Mouse (Mus musculus): ENCODE results near the gene Nfia.

The Nfia gene

GRCm38 (mm10) chr4:97814515-97814914 lies 42.0 kb downstream of the Nfia start:
- DNase-seq (ENCODE audit: low read depth, low spot score), result no peak

DNA sequence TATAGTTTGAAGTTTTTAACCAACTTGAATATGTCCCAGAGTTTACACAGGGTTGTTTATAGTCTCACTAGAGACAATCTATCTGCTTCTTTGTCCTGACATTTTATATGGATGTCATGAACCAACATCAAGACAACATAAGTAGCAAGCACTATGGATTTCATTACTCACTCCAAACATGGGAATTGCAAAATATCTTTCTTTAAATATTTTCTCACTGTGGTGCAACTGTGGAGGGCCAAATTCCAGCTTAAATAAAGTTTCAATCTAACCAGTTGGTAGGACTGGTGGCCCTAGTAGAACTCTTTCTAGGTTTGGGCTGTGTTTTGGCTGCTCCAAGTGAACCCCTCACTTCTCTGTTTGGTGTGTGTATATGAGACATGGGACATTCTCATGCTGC lies 43.5 kb downstream of the Nfia start:
- no peak for DNase-seq (ENCODE audit: low read depth, low spot score)

- no peak for DNase-seq (ENCODE audit: low read depth, low spot score)
Observed at GRCm38 (mm10) chr4:97816753-97817152, 44.2 kb downstream of the Nfia start.

GRCm38 (mm10) chr4:97817741-97818140 lies 45.2 kb downstream of the Nfia start:
- no peak for DNase-seq (ENCODE audit: low read depth, low spot score)

DNA sequence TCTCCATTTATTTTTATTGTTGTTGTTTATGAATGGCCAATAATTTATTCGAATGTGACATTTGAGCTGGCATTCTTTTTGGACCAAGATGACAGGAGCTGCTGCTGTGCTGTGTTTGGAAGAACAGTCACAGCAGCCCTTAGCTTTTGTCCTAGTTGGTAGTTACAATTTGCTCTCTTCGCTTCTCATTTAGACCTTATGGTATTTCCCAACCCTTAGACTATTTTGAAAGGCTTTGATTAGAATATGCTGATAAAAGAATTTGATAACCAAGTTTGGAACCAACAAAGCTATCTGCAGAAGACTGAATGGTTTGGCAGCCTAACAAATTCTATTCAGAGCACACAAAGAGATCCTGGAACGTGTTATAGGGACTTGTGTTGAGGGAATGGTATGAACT lies 46.0 kb downstream of the Nfia start:
- DNase-seq (ENCODE audit: low read depth, low spot score), result no peak

DNA sequence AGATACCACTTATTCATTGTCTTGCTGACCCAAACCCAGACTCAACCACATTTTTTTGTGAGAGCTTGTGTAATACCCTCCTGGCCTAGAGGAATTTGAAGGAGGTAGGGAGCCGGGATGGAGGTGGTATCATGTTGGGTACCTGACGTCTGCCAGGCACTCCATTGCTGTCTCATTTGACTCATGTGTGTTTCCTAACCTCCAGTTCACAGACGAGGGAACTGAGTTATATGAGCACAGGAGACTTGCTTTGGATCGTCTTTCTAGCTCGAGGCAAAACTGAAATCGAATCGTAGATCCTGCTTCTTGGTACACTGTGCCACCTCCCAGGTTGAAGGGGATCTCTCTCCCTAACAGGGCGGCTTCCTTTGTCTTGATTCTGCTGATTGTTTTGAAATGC lies 46.6 kb downstream of the Nfia start:
- no peak for DNase-seq (ENCODE audit: low read depth, low spot score)

DNA sequence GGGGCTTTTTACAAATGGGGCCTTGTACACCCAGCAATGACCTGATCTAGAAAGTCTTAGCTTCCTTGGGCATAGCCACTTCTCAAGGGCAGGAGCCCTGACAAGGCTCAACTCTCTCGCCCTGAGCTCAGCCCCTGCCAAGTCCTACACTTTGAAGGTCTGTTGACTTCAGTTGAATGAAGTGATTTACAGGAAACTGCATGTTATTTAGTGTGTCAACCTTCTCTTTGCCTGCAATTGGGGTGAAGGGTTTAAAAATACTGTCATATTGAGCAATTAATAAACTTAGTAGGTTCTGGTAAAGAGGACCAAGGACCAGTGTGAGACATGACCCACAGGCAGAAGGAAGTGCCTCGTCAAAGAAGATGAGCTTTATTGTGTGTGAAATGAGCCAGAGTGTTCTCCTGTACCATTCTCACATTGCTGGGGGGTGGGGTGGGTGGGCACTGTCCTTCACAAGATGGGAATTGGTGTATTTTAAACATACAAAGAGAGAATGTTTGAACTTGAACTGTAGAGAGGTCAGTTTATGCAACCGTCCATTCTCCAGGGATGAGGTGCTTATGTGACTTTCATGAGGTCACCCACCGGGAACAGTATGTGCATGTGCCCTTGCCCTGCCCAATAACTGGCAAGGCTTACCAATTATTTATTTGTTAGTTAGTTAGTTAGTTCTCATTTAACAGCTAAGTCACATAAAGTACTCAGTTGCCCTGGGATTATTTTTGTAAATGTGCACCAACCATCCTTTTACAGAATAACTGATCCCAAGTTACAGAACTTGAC lies 48.1 kb downstream of the Nfia start:
- no peak for DNase-seq (ENCODE audit: low read depth, low spot score)

DNA sequence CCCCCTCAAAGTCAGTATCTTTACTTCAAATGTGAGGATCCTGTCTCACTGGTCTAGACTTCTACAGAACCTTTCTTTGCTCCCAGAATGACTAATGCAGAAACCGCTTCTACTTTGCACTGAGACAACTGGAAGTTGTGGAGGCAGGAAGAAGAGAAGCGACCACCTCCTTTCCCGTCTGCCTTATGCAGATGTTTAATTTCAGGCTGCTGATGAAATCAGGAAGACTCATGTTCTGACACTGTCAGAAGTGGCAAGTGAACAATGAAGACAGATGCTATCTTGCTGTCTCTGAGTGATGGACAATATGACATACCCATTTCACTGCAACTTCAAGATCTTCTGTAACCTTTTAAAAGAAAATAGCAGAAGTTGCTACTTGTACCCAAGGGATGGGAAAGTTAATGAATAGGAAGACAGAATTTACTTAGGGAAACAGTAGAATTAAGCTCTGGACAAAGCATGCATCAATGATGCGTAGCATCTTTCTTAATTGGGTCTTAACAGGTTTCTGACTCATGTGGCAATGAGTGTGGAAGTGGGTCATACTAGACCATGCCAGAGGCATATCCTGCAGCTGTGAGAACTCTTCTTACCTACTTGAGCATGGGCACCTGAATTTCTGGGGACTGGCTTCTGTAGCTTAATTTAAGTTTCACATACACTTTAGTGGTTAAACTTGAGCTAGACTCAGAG lies 49.2 kb downstream of the Nfia start:
- no peak for DNase-seq (ENCODE audit: low read depth, low spot score)

DNA sequence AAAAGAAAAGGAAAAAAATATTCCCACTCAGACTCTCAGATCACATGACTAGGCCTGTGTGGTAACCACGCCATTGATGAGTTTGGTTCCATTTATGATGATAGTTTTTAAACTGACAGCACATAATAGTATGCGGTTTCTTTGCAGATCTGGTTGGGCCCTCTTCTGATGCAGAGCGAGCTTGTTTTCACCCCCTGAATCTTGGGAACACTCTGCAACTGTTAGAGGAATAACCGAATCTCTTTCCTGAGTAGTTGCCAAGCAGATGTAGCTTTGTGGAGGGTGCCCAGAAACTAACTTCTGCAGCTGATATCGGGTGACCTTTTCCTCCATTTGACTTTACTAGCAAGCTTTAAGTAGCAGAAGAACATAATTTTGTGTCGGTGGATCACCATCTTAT lies 51.0 kb downstream of the Nfia start:
- DNase-seq (ENCODE audit: low read depth, low spot score), result no peak

DNA sequence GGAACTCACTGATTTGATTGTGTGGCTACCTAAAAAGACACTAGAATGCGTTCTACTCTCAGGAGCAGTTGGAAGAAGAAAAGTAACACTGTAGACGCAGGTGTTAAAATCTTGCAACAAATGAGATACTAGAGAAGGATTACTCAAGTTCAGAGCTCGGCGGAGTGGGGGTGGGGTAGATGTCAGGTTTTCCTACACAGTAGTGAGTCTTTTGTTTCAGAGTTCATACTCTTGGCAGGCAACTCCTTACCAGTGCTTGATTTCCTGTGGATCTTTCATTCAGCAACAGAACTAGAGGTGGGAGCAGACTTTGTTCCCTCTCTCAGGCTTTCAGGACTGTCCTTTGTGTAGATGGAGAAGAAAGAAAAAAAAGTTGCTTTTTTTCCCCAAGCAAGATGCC lies 51.9 kb downstream of the Nfia start:
- DNase-seq (ENCODE audit: low read depth, low spot score), result no peak

- no peak for DNase-seq (ENCODE audit: low read depth, low spot score)
Observed at GRCm38 (mm10) chr4:97825432-97825831, 52.9 kb downstream of the Nfia start.

GRCm38 (mm10) chr4:97825841-97826240 lies 53.3 kb downstream of the Nfia start:
- no peak for DNase-seq (ENCODE audit: low read depth, low spot score)

DNA sequence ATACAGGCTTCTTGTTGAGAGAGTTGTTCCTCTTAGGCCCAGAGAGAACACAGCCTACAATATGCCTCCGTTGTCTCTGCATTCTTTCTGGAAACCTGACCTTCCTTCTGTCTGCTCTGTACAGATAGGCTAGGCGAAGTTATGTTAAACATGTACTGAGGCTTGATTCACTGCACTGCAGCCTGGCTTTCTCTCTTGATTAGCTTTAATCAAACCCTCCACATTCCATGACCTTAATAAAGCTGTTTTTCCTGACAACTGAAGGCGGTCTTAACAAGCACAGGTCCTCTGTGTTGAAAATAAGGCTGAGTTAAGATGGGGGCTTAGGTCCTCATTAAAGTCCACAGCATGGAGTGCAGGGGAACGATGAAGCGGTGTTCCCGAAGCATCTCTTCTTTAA lies 54.6 kb downstream of the Nfia start:
- no peak for DNase-seq (ENCODE audit: low read depth, low spot score)

GRCm38 (mm10) chr4:97828579-97828978 lies 56.0 kb downstream of the Nfia start:
- no peak for DNase-seq (ENCODE audit: low read depth, low spot score)

DNA sequence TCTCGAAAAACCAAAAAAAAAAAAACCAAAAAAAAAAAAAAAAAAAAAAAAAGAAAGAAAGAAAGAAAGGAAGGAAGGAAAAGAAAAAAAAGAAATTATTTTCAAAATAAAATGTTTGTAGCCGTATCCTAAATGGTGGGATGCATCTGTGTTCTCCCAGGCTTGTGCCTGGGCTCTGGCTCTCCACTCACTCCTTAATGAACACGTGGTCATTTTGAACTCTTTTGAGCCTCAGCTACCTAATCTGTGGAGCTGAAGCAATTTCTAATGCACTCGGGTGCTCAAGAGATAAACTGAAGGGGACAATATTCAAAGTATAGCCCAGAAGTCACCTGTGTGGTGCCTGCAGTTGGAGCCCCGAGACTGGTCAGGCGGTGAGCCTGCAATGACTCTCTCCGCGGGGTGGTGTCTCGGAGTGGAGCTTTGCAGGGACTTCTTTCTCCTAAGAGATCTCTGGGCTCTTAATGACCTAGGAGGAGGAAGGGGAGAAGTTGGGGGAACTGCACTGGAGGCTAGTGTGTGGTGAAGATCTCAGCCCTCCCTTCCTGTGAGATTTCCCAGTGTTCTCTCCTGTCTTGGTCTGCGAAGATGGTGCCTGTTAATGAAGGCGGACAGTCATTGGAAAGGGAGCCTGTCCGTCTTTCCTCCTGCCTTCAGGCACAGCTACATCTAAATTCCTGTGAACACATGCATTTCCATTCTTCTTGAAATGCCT lies 57.0 kb downstream of the Nfia start:
- no peak for DNase-seq (ENCODE audit: low read depth, low spot score)

DNA sequence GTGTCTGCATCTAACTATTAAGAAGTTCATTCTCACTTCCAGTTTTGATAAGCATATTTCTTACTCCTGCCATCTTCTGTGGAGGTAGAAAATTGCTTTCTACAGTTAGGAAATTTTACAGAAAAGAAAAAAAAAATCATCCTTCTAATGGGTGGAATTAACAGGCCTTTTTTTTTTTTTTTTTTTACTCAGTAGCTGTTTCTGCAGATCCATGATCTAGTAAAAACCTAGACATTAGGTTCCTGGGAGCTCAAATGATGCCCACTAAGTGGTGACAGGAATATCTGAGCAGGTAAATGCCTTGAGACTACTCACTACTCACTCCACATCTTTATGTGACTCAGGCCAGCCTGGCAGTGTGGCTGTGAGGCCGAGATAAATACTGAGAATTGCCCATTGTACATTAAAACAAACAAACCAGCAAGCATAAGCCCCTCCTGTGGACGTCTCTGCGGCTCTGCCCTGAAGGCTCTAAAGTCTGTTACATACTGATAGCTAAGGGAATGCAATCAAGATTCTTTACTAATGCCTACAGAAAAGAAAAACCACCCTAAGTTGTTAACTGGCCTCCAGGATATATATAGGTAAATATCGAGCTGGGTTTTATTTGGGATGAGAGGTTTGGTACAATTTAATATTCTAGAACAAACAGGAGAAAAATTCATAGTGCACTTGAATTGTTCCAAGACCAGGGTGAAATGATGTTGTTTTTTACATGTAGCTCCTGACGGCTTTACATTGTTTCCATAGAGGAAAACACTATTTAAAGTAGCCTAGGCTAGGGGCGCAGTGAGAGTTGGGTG lies 57.7 kb downstream of the Nfia start:
- no peak for DNase-seq (ENCODE audit: low read depth, low spot score)

- DNase-seq (ENCODE audit: low read depth, low spot score), result no peak
Observed at GRCm38 (mm10) chr4:97830935-97831608, 58.5 kb downstream of the Nfia start.

- no peak for DNase-seq (ENCODE audit: low read depth, low spot score)
Observed at GRCm38 (mm10) chr4:97831611-97832278, 59.2 kb downstream of the Nfia start.

DNA sequence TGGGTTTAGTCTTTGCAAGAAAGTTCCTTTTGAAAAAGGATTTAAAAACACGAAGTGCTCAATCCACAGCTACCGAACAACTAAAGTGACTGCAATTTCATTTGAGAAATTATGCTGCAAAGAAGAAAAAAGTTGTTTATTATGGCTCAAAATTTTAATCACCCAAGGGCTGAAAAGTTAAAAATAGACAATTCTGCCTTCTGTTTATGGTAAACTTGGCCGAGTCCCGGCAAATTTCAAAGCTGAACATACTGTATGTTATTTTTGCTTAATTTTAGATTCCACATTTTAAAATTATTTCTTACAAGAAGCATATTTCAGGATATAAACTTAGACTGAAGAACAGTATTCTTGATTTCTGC lies 59.7 kb downstream of the Nfia start:
- no peak for DNase-seq (ENCODE audit: low read depth, low spot score)

DNA sequence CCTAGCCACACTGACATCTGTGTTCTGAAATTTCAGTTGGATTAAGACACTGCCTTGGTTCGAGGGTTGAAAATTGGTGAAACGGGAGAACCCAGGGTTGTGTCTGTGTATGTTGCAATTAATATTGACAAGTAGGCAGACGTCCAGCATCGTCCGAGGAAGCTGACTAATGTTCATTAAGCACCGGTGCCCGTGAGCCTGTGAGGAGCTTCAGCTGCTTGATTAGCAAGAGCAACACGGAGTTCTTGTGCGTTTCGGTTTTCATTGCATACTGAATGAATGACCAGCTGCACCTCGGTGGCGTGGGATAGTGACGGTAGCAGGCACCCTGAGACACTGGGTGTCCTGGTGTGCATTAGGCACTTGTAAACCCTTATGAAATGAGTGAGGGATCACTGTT lies 64.3 kb downstream of the Nfia start:
- no peak for DNase-seq (ENCODE audit: low read depth, low spot score)

- DNase-seq (ENCODE audit: low read depth, low spot score), result no peak
Observed at GRCm38 (mm10) chr4:97837724-97838123, 65.2 kb downstream of the Nfia start.

All from mesoderm, embryonic 11.5 days (tissue).